Mouse (Mus musculus) cortical plate, adult 2 months (tissue): ENCODE measurements around the gene Wdcp. TPM values are rescaled to one million over a fixed set of nuclear protein-coding genes. Genes with fewer than 3 reads are reported as not detected.

Source experiments
- H3K27ac ChIP-seq: fragments of 200-500 bp; 2 replicates; pipeline ENCODE4 v1.5.1; 2012; ENCODE audit warnings: low read length, control low read depth, inconsistent platforms; ENCODE audit not compliant: insufficient read depth
- H3K4me1 ChIP-seq: fragments of 200-500 bp; 2 replicates; pipeline ENCODE4 v1.6.1; 2011; ENCODE audit warnings: low read length; ENCODE audit not compliant: control insufficient read depth, insufficient read depth
- H3K4me3 ChIP-seq: fragments of 200-500 bp; 2 replicates; pipeline ENCODE4 v1.5.1; 2011; ENCODE audit warnings: mild to moderate bottlenecking, low read length, control low read depth; ENCODE audit not compliant: insufficient read depth
- CTCF ChIP-seq: fragments of 200-500 bp; IDR thresholded peaks from 2 replicates; pipeline ENCODE4 v1.5.1; 2011; ENCODE audit warnings: mild to moderate bottlenecking, control low read depth, low read length; ENCODE audit not compliant: insufficient read depth; ENCODE audit errors: extremely low read depth
- POLR2A ChIP-seq: fragments of 200-500 bp; IDR thresholded peaks from 2 replicates; pipeline ENCODE4 v1.6.1; 2011; ENCODE audit warnings: mild to moderate bottlenecking, low read length, control low read depth; ENCODE audit not compliant: insufficient read depth; ENCODE audit errors: extremely low read depth
- polyA plus RNA-seq: library from polyadenylated mRNA; depleted of rRNA; stranded (reverse); fragments of >200 nt; gene quantifications from 2 replicates; pipeline ENCODE4 v1.2.3, GENCODE M21; 2012; rRNA removed

Gene Wdcp
- polyA plus RNA-seq, 1 experiment: 12.1 TPM

DNA sequence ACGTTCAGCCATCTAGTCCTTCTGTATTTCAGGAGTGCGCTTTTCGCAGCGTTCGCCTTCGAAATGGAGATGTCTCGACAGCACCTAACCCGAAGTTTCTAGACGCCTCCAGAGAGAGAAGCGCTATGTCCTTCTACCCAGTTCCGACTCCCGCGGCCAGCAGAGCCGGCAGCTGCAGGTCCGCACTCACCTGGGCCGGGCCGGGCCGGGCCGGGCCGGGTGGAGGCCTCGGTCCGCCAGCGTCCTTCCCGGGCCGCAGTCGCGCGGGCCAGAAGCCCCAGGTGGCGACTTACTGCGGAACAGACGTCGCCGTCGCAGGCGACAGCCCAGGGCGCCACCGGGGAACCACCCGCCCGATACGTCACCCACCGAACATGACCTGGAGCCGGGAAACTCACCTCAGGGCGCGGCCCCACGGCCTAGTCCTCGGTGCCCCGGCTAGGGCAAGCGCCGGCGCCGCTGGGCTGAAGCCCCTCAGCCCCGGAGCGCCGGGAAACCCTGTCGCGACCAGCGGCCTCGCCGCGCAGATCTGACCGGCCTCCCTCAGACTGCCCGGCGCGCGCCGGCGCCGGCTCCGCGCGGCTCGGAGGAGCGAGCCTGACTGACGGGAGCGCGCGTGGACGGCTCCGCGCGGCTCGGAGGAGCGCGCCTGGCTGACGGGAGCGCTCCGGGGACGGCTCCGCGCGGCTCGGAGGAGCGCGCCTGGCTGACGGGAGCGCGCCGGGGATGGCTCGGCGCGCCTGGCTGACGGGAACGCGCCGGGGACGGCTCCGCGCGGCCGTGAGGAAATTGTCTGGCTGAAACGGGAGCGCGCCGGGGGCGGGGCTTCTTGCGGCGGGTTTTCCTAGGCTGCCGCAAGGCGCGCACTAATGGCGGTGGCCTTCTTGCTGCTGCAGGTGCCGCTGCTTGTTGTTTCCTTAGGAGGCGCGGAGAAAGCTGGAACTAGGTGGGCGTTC lies 64.1 kb downstream of the Wdcp start, which contains the start of gene Ubxn2a:
Gene Ubxn2a (minus strand): TSS at position 755 of the 956 bp plus-strand sequence.
- no peaks in the 10 kb centered on the region; the same call in 1 of the 2 replicates for H3K4me1 ChIP-seq
- peak within 1 kb of the TSS; percentile 87 for H3K4me3 ChIP-seq
- TF ChIP-seq CTCF (no peak), POLR2A (no peak; the same call in 1 of the 2 replicates)
- H3K27ac ChIP-seq: peak within 1 kb of the TSS; percentile 82

DNA sequence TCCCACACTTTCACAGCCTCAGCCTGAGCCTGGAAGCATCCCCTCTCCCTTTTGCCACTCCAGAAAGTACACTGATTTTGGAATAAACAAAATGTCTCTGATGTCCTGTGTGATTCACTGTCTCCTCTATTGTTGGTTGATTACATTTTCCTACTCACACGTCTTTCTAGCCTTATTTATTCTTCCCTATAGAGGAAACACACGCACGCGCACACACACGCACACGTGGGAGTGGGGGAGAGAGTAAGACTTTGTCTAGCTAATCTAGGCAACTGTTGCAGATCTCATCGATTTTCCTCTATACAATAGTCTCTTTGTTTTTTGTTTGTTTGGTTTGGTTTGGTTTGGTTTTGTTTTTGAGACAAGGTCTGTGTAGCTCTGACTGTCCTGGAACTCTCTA lies 65.3 kb downstream of the Wdcp start:
- TF ChIP-seq CTCF (no peak), POLR2A (no peak)
- no peak overlapping the region for H3K27ac ChIP-seq
- H3K4me1 ChIP-seq: no peaks in the 10 kb centered on the region; the same call in 1 of the 2 replicates
- H3K4me3 ChIP-seq: no peak overlapping the region; the same call in 1 of the 2 replicates

Other genes with a start within 250 kb of the Wdcp start
- gene Fam228a, start 104.9 kb upstream of the Wdcp start, polyA plus RNA-seq: 3.4 and 3.9 TPM in 2 replicates
- gene Pfn4, start 74.3 kb upstream of the Wdcp start, polyA plus RNA-seq: 14.8 and 15.5 TPM in 2 replicates
- 11.0 and 12.9 TPM in 2 replicates for gene Fam228b, start 74.0 kb upstream of the Wdcp start, polyA plus RNA-seq
- gene Sf3b6, start 25.8 kb upstream of the Wdcp start, polyA plus RNA-seq: 94.4 and 109 TPM in 2 replicates
- gene Fkbp1b, start 1.7 kb upstream of the Wdcp start, polyA plus RNA-seq: 90.8 and 99.5 TPM in 2 replicates
- gene Mfsd2b, start 31.1 kb downstream of the Wdcp start, polyA plus RNA-seq: 1.5 TPM in 2 replicates
- gene Ubxn2a, start 64.4 kb downstream of the Wdcp start, polyA plus RNA-seq: 23.0 and 24.0 TPM in 2 replicates
- 10.3 and 10.6 TPM in 2 replicates for gene Atad2b, start 74.0 kb downstream of the Wdcp start, polyA plus RNA-seq